Mouse (Mus musculus) subcutaneous adipose tissue, adult 2 months (tissue): Measurements from ENCODE around the gene Bfsp2. TPM values are rescaled to one million over a fixed set of nuclear protein-coding genes. Genes with fewer than 3 reads are reported as not detected.

Experiments
- polyA plus RNA-seq: library from polyadenylated mRNA; depleted of rRNA; stranded (reverse); fragments of >200 nt; gene quantifications from 2 replicates; pipeline ENCODE4 v1.2.3, GENCODE M21; 2012; ENCODE audit warnings: low replicate concordance; rRNA removed

The Bfsp2 gene
- 0.35 TPM in 1 of 2 replicates, not detected in the other for polyA plus RNA-seq

GRCm38 (mm10) chr9:103480044-103480576 is at the start of gene Bfsp2:
Gene Bfsp2, minus strand, starts transcription at chr9:103480420.

Other genes starting within 250 kb of the Bfsp2 start
- gene Trf, start 250.0 kb downstream of the Bfsp2 start, polyA plus RNA-seq, result 1,343 and 2,359 TPM in 2 replicates
- gene 1300017J02Rik, start 175.3 kb downstream of the Bfsp2 start, polyA plus RNA-seq, result 0.09 and 0.40 TPM in 2 replicates
- gene Topbp1, start 175.2 kb downstream of the Bfsp2 start, polyA plus RNA-seq, result 8.5 and 15.3 TPM in 2 replicates
- 24.6 and 41.8 TPM in 2 replicates for gene Cdv3, start 114.6 kb downstream of the Bfsp2 start, polyA plus RNA-seq